Mouse (Mus musculus) heart, postnatal 14 days (tissue): ENCODE measurements around the gene Gabra4. TPM values are rescaled to one million over a fixed set of nuclear protein-coding genes. Genes with fewer than 3 reads are reported as not detected.
A peak's percentile ranks its signal among the peaks of the same experiment; 100 is the strongest.

Experiments used
- DNase-seq, 2 experiments: peaks; one replicate each; pipeline ENCODE4 v3.0.0; 2021 to 2022
- intact Hi-C: fragments of 180-260 bp; cut with DNase I; formaldehyde crosslinking; loops from one replicate; pipeline ENCODE4 v1.15.1; 2025
- long read RNA-seq, 2 experiments: library from polyadenylated mRNA; stranded (forward); transcript quantifications; one replicate each; pipeline ENCODE4 v2.0.0; 2021
- total RNA-seq, 2 experiments: library from RNA; stranded (reverse); gene quantifications; 2 replicates each; pipeline ENCODE4 v1.2.3; 2021

Gene Gabra4
- total RNA-seq: under 1 TPM; 0.20 to 0.24 TPM
- long read RNA-seq, experiment 1: 0 reads
- long read RNA-seq, experiment 2: 0 reads

GRCm38 (mm10) chr5:71658115-71658497, at the start of gene Gabra4:
Gene Gabra4, minus strand, starts transcription at chr5:71658308.
- intact Hi-C loops: no loop called here
- no peak for DNase-seq

DNA sequence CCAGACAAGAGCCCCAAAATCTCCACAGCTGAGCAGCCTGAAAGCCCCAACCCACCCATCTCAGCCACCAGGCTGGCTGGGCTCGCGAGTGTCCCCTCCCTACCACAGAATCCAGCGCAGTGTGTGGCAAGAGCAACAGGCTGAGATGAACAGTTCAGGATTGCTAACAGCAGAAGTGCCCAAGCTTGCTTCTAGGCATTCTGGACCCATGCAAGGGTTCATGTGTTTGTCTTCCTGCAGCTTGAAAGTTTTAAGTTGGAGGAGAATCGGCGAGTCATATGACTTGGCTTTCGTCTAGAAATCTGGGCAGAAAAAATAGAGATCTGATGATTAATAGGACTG, 43.1 kb upstream of the Gabra4 start:
- intact Hi-C loops: no loop called here
- DNase-seq: no peak

- intact Hi-C loops: no loop called here
- peak; percentile 8 to 23 for DNase-seq
Observed at GRCm38 (mm10) chr5:71700468-71701272, 42.6 kb upstream of the Gabra4 start.

- intact Hi-C loops: no loop called here
- DNase-seq: peak; percentile 13 to 27
Observed at GRCm38 (mm10) chr5:71699696-71700467, 41.8 kb upstream of the Gabra4 start.

DNA sequence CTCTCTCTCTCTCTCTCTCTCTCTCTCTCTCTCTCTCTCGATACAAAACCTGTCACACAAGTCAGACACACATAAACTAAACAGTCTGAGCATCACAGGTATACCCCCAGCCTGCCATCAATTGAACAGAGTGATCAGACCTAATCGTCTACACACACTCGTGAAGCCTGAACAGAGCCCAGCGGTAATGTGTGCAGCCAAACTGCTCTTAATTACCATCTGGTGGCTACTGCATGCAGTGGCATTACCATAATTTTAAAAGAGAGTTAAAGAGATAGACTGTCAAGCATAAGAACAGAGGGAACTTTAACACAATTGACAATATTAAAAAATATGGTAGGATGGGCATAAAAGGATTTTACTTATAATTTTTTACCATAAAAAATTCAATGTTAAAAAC, 7.5 kb upstream of the Gabra4 start:
- DNase-seq: no peak
- intact Hi-C loops: no loop called here

DNA sequence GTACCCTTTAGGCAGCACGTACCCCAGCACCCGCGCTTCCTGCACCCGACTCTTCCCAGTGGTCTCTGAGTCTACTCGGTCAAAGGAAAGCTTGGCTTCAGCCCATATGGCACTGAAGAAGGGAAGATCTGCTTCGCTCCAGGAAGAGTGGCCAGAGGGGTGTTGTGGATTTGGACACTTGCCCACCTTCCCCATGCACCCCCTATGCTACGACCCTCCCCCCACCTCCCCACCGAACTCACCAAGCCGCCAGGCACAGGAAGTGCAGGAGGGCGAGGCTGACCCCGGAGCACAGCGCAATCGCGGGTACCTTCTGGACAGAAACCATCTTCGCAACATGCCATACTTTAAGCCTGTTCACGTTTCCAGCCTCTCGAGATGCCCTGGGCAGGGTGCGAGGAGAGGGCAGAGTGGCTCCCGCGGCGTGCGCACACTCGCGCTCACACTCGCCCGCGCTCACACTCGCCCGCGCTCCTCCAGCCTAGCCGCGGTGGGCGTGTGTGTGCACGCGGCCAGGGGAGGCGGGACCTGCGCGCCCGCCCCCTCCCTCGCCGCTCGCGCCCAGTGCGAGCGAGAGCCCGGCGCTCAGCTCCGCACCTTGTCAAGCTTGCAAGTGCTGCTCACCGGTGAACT, 510 bp downstream of the Gabra4 start, which contains the start of gene Gabrb1:
Gene Gabrb1 (plus strand): TSS at position 632 of the 633 bp plus-strand sequence.
- intact Hi-C loops: no loop called here
- DNase-seq: peak; percentile 17 to 20

DNA sequence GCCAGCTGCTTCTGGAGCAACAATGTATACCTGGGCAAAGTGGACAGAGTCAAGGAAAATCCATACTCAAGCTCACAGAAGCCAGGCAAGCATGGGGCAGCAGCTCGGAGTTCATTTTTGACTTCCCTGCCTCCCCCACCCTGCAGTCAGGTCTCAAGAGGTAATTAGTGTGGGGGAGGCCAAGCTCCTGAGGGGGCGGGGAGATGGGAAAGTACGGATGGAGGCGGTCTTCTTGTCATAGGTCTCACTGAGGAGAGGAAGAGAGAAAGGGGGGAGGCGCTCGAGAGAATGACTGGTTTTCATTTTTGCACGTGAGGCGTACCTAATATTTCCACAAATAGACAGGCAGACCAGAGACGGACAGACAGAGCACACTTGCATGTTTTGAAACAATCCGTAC, 1.3 kb downstream of the Gabra4 start:
- DNase-seq: no peak
- intact Hi-C loops: no loop called here

- no peak for DNase-seq
- intact Hi-C loops: no loop called here
Observed at GRCm38 (mm10) chr5:71654056-71654455, 4.1 kb downstream of the Gabra4 start.

DNA sequence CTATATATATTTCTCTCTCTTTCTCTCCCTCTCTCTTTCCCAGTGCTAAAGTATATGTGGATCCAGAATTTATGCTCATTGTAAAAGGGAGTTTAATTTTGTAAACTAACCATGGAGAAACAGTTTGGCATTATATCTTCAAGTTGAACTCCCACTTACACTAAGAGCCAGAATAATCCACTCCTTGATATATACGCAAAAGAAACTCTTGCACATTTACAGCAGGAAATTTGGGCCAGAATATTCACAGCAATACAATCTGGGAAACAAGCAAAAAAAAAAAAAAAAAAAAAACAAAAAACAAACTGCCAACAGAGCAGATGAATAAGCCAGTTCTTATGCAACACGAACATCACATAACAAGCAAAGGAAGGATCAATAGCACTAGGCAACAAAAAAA, 10.0 kb downstream of the Gabra4 start:
- DNase-seq: no peak
- intact Hi-C loops: no loop called here

GRCm38 (mm10) chr5:71639804-71640203, 18.3 kb downstream of the Gabra4 start:
- intact Hi-C loops: no loop called here

DNA sequence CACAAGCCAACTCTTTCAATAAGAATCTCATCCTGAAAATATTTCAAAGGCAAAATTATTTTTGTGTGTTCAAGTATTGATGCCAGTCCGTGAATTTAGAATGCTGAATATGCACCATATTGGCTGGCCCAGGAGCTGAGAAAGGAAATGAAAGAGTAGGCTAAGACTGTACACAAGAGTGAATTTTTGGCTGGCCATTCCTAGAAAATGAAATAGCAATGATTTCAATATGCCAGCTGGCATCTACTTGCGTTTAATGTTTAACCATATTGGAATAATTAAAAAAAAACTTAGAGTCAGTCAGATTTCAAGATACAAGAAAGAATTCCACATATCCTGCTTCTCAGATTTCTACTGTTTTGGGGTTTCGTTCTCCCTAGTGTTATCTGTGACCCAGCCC, 30.3 kb downstream of the Gabra4 start:
- DNase-seq: no peak

More at GRCm38 (mm10) chr5:71639804-71640203, 18.3 kb downstream of the Gabra4 start:
- no peak for DNase-seq

DNA sequence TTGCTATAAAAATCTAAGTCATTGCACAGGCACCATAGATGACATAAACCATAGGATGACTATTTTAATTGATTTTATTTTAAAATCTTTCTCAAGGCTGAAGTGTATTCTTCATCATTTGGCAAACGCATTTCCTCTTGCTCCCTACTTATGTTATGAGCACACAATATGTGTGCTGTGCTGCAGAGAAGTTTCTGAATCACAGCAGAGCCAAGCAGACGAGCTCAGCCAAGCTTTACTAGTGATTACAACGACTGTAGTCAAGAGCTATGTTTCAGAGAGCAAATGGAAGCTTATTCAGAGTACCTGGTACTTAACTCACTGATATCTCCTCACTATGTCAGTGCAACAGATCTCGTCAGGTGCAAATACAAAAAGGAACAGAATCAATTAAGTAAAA, 41.4 kb downstream of the Gabra4 start:
- intact Hi-C loops: no loop called here
- no peak for DNase-seq

More for the DNA sequence above, 30.3 kb downstream of the Gabra4 start:
- intact Hi-C loops: no loop called here

DNA sequence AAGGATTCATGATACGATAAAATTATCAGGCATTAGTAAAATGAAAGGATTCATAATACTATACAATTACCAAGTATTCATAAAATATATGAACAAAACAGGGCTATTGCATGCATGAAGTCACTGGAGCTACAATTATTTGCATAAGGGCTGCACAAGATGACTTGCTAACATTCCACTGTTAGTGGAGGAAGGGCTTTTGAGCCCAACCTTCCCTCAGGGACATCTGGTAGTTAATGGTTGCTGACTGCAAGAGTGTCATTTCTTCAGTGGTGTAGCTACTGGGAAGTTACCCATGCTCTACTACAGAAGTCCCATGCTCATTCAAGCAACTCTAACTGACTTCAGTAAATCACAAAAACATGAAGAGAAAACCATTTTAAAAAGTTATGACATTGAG, 43.8 kb downstream of the Gabra4 start:
- intact Hi-C loops: no loop called here

GRCm38 (mm10) chr5:71608735-71609134, 49.4 kb downstream of the Gabra4 start:
- DNase-seq: no peak
- intact Hi-C loops: no loop called here

More for the DNA sequence above, 43.8 kb downstream of the Gabra4 start:
- DNase-seq: no peak

GRCm38 (mm10) chr5:71606907-71607306, 51.2 kb downstream of the Gabra4 start:
- intact Hi-C loops: no loop called here
- no peak for DNase-seq

DNA sequence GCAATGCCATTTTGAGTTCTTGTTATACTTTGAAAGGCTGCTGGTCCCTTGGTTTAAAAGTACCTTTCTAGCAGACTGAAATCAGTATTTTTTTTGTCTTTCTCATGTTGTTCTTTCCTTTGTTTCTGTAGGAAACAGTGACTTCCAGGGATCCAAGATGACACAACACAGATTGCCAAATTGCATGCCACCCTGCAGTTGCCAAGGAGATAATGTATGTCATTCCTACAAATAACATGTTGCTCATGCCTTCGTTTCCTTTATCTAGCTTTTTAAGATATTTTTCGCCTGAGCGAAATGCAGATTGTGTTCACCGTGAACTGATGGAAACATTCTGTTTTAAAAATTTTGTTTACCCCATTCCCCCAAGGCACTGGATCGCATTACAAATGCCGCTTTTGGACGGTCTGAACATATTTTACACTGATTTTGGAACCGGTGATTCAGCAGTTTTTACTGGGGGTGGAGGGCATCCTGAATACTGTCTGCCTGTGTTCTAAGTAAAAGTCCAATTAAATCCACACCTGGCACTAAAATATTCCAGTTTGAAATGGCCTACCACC, 53.9 kb downstream of the Gabra4 start:
- intact Hi-C loops: no loop called here
- no peak for DNase-seq

GRCm38 (mm10) chr5:71595321-71595720, 62.8 kb downstream of the Gabra4 start:
- no peak for DNase-seq
- intact Hi-C loops: no loop called here

DNA sequence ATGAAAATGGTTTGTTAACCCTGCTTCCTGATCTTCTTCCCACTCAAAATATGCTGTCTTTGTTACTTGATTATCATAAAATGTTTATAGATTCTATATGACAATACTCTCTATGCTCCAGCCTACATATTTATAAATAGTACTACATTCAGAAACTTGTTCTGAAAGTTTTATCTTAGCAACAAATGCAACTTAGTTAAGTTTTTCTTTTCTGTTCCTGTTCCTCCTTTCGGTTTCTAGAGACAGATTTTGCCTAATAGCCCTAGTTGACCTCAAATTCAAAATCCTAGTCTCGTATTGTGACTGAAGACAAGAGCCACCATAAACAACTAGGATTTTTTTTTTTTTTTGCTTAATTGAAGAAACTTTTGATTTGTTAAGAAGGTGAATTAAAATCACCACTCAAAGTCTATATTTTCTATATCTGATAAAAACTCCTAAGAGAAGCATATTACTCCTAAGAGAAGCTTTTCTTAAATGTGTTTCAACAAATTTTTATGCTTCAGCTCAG, 64.3 kb downstream of the Gabra4 start:
- intact Hi-C loops: no loop called here
- no peak for DNase-seq

- intact Hi-C loops: no loop called here
- DNase-seq: no peak
Observed at GRCm38 (mm10) chr5:71571646-71572237, 86.4 kb downstream of the Gabra4 start.

DNA sequence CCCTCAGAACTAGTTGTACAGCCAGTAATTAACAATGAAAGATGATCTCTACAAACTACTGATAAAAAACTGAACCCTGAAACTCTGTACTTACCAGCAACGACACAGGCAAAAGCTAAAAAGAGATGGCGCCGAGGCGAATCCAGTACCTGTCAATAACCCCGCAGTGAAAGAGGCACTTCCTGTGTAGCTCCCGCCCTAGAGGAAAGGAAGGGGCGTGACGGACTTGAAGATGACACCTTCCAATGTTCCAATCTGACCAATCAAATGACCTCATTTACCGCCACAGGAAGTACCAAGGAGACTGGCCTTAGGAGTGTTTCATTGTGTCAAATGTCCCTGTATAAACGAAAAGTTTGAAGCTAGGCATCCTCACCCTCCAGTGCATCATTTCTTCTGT, 110.0 kb downstream of the Gabra4 start, which contains the start of gene Cox7b2:
Gene Cox7b2 (minus strand): TSS at position 127 of the 400 bp plus-strand sequence.
- intact Hi-C loops: no loop called here

More for the DNA sequence above, 110.0 kb downstream of the Gabra4 start, which contains the start of gene Cox7b2:
- DNase-seq: no peak
